Mouse (Mus musculus): ENCODE measurements around the gene Rab11fip5. TPM values are rescaled to one million over a fixed set of nuclear protein-coding genes. Genes with fewer than 3 reads are reported as not detected.

Gene Rab11fip5
- polyA plus RNA-seq, 1 experiment, result not detected

DNA sequence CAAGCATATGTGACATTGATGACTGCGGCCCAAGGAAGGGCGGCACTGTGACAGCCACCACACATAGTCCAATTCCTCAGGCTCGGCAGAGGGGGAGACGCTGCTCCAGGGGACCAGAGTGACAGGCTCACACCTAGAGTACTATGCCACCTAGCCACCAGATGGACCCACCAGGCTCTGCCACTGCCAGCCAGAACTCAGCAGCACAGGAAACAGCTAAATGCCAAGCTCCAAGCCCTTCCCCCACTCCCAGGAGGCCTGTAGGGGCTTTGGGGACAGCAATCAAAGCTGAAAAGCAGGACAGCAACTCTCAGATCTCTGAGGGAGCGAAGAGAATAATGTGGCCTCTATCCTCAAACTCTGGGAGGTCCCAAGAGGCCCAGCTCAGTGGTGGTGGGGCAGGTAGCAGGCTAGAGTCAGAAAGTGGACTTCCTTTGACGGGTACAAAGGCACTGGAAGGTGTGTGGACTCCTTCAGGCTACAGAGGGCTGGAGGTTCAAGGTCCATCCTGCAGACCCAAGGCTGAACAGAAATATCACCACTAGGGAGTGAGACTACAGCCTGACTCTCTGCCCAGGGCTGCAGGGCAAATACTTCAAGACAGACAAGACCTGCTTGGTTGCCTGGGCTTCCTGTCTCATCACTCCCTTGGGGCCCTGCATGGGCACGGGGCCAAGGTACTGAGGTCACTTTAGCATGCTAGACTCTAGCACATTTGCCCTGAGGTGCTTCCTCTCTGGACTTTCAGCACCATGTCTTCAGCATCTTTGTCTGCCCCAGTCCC, 78.9 kb downstream of the Rab11fip5 start:
- no peak overlapping the region for H3K4me3 ChIP-seq (ENCODE audit: insufficient read depth, low read depth, low read length)
- H3K4me1 ChIP-seq (ENCODE audit: control insufficient read depth, insufficient read depth, low read length), result peaks cover 17% of the 10 kb centered on the region
- TF ChIP-seq CTCF (IDR thresholded peaks at IDR 0.05; ENCODE audit: insufficient read depth, low read depth, low read length), result no peak
- TF ChIP-seq POLR2A (IDR thresholded peaks at IDR 0.05; ENCODE audit: insufficient read depth, low read depth, low read length), result no peak
- WGBS, result 72% methylated on average over 7 of the region's 7 CpGs
- H3K27ac ChIP-seq (ENCODE audit: insufficient read depth, low read depth, low read length), result no peak overlapping the region

DNA sequence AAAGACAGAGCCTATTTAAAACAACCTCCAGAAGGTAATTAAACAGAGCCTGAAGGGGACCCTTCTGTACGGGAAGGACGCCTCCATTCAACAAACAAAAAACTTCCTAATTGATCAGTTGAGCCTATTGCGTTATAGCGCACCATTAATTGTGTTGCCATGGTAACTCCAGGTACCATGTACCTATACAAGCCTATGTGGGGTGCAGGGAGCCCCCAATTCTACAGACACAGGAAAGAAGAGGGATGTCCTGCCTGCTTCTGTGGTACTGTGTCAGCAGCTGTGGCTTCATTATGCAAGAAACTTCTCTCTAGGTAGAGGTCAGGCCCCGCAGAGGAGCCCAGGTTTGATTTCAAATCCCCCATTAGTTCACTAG, 80.4 kb downstream of the Rab11fip5 start:
- no peak overlapping the region for H3K27ac ChIP-seq (ENCODE audit: insufficient read depth, low read depth, low read length)
- no peak for TF ChIP-seq CTCF (IDR thresholded peaks at IDR 0.05; ENCODE audit: insufficient read depth, low read depth, low read length)
- TF ChIP-seq POLR2A (IDR thresholded peaks at IDR 0.05; ENCODE audit: insufficient read depth, low read depth, low read length), result no peak
- H3K4me1 ChIP-seq (ENCODE audit: control insufficient read depth, insufficient read depth, low read length), result peaks cover 17% of the 10 kb centered on the region
- 59% methylated on average over 5 of the region's 5 CpGs for WGBS
- H3K4me3 ChIP-seq (ENCODE audit: insufficient read depth, low read depth, low read length), result no peak overlapping the region

DNA sequence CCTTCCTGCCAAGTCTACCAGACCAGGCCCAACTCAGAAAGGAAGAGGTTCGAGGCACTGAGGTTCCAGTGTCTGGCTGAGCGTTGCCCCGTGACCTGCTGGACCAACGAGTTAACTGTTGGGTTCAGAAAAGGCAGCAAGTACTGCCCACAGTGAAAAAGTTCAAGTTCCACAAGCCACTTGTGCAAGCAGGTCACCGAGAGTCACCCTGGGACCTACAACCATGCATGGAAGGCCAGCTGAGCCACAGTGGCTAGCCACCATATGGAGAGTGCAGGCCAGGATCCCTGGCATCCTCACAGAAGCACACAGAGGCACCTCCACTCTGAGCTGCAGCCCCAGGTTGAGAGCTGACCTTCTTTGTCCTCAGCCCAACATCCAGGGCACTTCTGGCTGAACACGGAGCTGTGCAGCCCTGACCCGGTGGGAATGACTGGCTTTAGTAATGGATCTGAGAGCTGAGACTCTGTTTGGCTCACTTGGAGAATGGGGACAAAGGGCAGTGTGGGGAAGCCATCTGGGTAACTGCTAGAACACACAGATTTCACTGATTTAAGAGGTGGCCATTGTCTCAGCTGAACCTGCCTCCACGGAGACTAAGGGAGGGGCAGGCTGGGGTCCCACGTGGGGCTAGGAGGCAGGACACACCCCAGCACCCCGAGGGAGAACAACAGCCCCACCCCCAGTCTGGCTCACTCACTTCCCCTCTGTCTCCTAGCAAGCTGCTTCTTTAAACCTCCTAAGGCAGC, 81.0 kb downstream of the Rab11fip5 start:
- Histone ChIP-seq H3K27ac (ENCODE audit: insufficient read depth, low read depth, low read length) (0 out of 2 replicates have a peak overlapping the region, but pooled peaks have one; percentile 16), H3K4me3 (ENCODE audit: insufficient read depth, low read depth, low read length) (no peak overlapping the region), H3K4me1 (ENCODE audit: control insufficient read depth, insufficient read depth, low read length) (peaks cover 17% of the 10 kb centered on the region)
- TF ChIP-seq CTCF (IDR thresholded peaks at IDR 0.05; ENCODE audit: insufficient read depth, low read depth, low read length), result no peak
- 50% methylated on average over 10 of the region's 10 CpGs for WGBS

DNA sequence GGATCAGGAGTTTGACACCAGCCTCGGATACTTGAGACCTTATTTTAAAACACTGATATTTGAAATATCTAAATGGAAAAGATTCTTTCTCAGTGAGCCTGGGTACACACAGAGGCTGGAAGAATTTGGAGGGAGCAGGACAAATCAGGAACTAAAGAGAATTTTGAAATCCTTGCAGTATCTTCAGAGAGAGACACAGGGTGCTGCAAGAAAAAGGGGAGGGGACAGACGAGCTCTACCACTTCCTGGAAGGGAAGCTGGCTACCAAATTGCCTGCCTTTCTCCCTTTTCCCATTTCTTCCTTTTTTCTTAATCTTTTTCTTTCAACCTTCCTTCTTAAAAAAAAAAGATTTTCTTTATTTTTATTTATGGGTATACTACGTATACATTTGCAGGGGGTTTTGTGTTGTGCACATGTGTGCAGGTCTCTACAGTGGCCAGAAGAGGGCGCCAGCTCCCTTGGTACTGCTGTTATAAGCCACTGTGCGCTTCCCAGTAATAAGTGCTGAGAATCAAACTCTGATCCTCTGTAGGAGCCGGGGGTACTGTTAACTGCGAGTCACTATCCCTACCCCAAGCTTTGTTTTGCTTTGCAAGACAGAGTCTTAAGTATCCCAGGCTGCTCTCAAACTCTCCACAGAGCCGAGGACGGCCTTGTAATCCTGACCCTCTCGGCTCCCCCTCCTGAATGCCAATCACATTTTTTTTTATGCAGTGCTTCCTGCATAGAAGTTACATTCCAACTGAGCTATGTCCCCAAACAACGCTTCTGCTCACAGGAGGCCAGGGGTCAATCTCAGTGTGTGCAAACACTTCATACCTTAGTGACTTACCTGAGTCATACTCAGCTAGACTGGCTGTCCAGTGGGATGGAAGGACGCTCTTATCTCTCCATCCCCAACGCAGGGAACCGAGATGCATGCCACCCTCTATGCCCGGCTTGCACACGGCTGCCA, 83.3 kb downstream of the Rab11fip5 start:
- no peak overlapping the region for H3K4me3 ChIP-seq (ENCODE audit: insufficient read depth, low read depth, low read length)
- TF ChIP-seq POLR2A (IDR thresholded peaks at IDR 0.05; ENCODE audit: insufficient read depth, low read depth, low read length), result no peak
- TF ChIP-seq CTCF (IDR thresholded peaks at IDR 0.05; ENCODE audit: insufficient read depth, low read depth, low read length), result no peak
- H3K27ac ChIP-seq (ENCODE audit: insufficient read depth, low read depth, low read length), result no peak overlapping the region
- WGBS, result 96% methylated on average over 16 of the region's 16 CpGs
- H3K4me1 ChIP-seq (ENCODE audit: control insufficient read depth, insufficient read depth, low read length), result peaks cover 19% of the 10 kb centered on the region

DNA sequence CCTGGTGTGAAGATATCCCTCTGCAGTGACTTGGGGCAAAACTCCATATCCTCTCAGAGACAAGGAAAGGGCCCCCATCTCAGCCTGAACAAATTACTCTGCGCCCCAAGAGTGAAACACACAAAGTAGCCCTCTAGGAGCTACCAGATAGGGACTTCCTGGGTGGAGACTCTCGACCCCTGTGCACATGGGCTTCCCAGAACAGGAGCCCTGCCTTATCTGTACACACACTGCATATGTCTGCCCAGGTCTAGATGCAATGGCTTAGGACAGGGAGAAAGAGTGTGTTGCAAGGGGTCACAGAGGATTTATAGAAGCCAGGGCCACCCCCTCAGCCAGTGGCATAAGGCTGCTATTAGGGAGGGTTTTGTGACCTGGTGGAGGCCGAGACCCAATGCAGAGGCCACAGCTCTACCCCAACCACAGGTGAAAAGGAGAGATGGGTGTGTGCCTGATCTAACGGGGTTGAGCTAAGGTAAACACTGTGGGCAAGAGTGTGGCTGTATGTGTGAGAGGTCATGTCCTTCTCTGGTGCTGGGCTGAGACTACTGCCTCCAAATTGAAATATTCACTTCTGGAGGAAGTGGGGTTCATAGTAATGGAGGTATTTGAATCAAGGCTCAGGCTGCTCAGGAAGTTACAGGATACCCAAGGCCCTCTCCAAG, 86.1 kb downstream of the Rab11fip5 start:
- 94% methylated on average over 4 of the region's 4 CpGs for WGBS
- H3K4me3 ChIP-seq (ENCODE audit: insufficient read depth, low read depth, low read length), result no peak overlapping the region
- TF ChIP-seq POLR2A (IDR thresholded peaks at IDR 0.05; ENCODE audit: insufficient read depth, low read depth, low read length), result no peak
- TF ChIP-seq CTCF (IDR thresholded peaks at IDR 0.05; ENCODE audit: insufficient read depth, low read depth, low read length), result no peak
- H3K4me1 ChIP-seq (ENCODE audit: control insufficient read depth, insufficient read depth, low read length), result peaks cover 4% of the 10 kb centered on the region; the same call in 1 of the 2 replicates
- no peak overlapping the region for H3K27ac ChIP-seq (ENCODE audit: insufficient read depth, low read depth, low read length)

DNA sequence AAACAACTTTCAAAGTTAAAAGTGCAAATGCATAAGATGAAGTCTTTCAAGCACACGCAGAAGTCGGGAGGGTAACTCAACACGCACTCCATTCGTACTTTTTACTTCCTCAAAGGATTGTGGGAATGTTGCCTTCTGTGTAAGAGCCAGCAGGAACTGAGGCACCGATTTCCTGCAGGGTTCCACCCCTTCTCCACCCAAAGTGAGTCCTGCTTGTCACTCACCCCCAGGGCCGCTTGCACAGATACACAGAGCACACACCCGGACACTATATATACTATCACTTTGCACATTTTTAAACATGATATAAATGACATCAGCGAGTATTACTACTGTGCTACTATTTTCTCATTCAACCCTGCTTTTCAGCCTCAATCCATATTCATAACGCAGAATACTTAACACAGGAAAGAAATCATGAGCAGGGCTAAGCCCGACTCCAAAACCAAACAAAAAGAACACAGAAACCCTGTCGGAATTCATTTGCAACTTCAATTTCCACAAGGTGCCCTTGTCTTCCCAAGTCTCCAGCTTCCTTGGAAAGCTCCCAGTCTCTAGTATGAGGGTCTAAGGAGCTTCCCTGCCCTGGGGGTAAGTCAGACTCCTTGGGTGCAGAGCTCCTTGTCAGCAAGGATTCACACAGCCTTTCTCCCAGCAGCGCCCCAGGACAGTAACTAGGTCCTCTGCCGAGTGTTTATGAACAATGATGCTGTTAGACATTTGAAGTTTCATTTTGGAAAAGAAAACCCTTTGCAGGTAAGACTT, 88.0 kb downstream of the Rab11fip5 start:
- WGBS, result 64% methylated on average over 13 of the region's 13 CpGs
- TF ChIP-seq CTCF (IDR thresholded peaks at IDR 0.05; ENCODE audit: insufficient read depth, low read depth, low read length), result no peak
- no peak for TF ChIP-seq POLR2A (IDR thresholded peaks at IDR 0.05; ENCODE audit: insufficient read depth, low read depth, low read length)
- H3K27ac ChIP-seq (ENCODE audit: insufficient read depth, low read depth, low read length), result no peak overlapping the region
- no peak overlapping the region for H3K4me3 ChIP-seq (ENCODE audit: insufficient read depth, low read depth, low read length)
- H3K4me1 ChIP-seq (ENCODE audit: control insufficient read depth, insufficient read depth, low read length), result 0 out of 2 replicates have a peak, but pooled peaks cover 3% of the 10 kb centered on the region

Other genes starting within 250 kb of the Rab11fip5 start
- not detected in 2 replicates for gene Spr, start 236.9 kb downstream of the Rab11fip5 start, polyA plus RNA-seq (2012; ENCODE audit: insufficient read depth, insufficient read length, low replicate concordance, missing spikeins)
- not detected in 2 replicates for gene Emx1, start 187.2 kb downstream of the Rab11fip5 start, polyA plus RNA-seq (2012; ENCODE audit: insufficient read depth, insufficient read length, low replicate concordance, missing spikeins)
- gene Sfxn5, start 41.2 kb downstream of the Rab11fip5 start, polyA plus RNA-seq (2012; ENCODE audit: insufficient read depth, insufficient read length, low replicate concordance, missing spikeins), result not detected in 2 replicates
- gene Noto, start 49.3 kb upstream of the Rab11fip5 start, polyA plus RNA-seq (2012; ENCODE audit: insufficient read depth, insufficient read length, low replicate concordance, missing spikeins), result not detected in 2 replicates
- not detected in 2 replicates for gene Smyd5, start 57.4 kb upstream of the Rab11fip5 start, polyA plus RNA-seq (2012; ENCODE audit: insufficient read depth, insufficient read length, low replicate concordance, missing spikeins)
- gene Cct7, start 76.9 kb upstream of the Rab11fip5 start, polyA plus RNA-seq (2012; ENCODE audit: insufficient read depth, insufficient read length, low replicate concordance, missing spikeins), result not detected in 2 replicates
- not detected in 2 replicates for gene Pradc1, start 77.3 kb upstream of the Rab11fip5 start, polyA plus RNA-seq (2012; ENCODE audit: insufficient read depth, insufficient read length, low replicate concordance, missing spikeins)
- not detected in 2 replicates for gene Fbxo41, start 128.4 kb upstream of the Rab11fip5 start, polyA plus RNA-seq (2012; ENCODE audit: insufficient read depth, insufficient read length, low replicate concordance, missing spikeins)
- not detected in 2 replicates for gene Egr4, start 139.0 kb upstream of the Rab11fip5 start, polyA plus RNA-seq (2012; ENCODE audit: insufficient read depth, insufficient read length, low replicate concordance, missing spikeins)
- 30.3 TPM in 1 of 2 replicates, not detected in the other for gene Alms1, start 212.9 kb upstream of the Rab11fip5 start, polyA plus RNA-seq (2012; ENCODE audit: insufficient read depth, insufficient read length, low replicate concordance, missing spikeins)